Mouse (Mus musculus) cerebellum, postnatal 4 days (tissue): ENCODE results near the gene Galk2.

Experiments
- DNase-seq, 2 experiments: peaks; one replicate each; pipeline ENCODE4 v3.0.0; 2022; ENCODE audit warnings: low spot score in 2 of 2, mixed read lengths in 1 of 2

The Galk2 gene

GRCm38 (mm10) chr2:125858521-125859280, at the start of gene Galk2, which contains the start of gene Cops2:
TSS of gene Galk2 (plus strand) at chr2:125859109.
TSS of gene Cops2 (minus strand) at chr2:125859139.
- peak; percentile 76 to 90 for DNase-seq

DNA sequence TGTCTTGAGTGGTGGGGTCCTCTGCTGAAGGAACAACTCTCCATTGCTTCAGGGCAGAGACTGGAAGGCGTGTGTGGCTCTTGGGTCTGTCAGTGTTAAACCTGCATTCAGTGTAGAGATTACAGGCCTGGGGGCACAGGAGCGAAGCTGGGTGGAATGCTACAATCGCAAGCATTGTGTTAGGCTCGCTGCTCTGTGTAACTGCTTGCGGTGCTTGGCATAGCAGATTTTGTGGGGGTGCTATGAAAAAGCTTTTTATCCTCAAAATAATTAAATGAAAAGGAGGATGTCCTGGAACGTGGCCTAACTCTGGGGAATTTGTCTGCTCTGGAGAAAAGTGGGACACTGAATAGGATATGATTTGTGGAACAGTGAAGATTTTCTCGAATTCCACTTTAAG, 49.4 kb upstream of the Galk2 start:
- no peak for DNase-seq

GRCm38 (mm10) chr2:125811332-125811731, 47.6 kb upstream of the Galk2 start:
- DNase-seq = no peak

DNA sequence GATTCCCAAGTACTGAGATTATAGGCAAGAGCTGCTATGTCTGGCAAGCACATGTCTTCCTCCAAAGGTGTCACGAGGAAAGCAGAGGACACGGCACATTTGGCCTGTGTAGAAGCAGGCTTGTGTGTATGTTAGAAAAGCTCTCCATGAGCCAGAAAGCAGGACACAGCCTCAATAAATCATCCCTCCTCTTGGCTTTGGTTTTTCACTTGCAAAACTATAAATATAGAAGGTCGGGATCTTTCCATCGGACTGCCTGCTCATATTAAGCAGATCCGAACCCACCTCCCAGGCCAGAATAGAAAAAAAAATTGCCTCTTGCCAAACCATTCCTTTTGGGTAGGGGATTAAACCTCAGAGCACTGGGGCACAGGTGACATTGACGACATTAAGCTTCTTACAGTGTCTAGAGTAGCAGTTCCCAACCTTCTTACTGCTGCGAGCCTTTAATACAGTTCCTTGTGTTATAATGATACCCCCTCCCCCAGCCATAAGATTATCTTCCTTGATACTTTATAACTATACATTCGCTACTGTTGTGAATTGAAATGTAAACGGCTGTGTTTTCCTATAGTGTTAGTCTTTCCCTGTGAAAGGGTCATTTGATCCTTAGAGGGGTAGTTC, 44.8 kb upstream of the Galk2 start:
- DNase-seq = no peak

DNA sequence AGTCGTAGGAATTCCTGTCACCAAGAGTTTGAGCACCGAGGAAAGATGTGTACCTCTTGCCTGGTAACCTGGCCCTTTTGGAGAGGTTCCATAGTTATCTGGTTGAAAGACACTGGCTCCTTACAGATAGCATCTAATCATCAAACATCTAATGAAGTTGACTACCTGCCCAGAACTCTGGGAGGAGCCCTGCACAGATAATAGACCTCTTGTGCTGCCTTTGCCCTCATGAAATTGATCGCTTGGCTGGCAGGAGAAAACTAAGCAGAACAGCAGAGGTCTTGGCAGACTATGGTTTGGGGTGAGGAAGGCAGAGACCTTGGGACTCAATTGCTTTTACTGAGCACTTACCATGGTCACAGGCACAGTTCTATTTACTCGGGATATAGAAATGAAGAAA, 38.5 kb upstream of the Galk2 start:
- DNase-seq = no peak

DNA sequence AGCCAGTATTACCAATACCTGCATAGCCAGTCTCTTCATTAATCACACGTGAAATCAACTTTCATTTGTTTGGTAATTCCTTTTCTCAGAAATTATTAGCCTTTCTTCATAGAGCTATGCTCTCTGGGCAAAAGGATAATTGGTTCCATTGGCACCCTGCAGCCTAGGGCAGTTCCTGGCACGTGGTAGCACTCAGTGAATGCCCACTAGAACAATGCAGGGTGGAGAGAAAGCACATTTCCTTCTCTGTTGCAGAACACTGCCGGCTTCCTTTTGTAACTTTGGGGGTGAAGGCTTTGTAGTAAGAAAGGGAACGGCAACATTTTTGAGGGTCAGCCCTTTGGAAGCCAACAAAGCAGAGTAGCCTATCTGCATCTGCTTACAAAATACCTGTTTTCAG, 32.7 kb upstream of the Galk2 start:
- no peak for DNase-seq

- DNase-seq = no peak
Measured at GRCm38 (mm10) chr2:125827898-125828297, 31.0 kb upstream of the Galk2 start.

DNA sequence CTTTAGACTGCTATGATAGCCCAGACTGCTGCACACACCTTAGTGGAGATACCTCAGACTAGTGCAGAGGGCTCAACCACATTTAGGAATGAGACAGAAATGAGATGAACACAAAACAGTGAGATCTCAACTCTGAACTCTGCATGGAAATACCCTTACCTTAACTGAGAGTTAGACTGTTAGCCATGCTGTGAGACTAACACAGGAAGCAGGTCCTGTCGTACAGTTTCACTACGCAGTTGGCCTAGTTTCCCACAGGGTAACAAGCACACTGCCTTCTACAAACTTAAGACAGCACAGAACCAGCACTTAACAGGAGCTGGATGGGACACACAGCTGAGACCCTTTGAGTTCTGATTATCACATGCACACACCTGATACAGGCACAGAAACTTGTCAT, 29.0 kb upstream of the Galk2 start:
- DNase-seq = no peak

DNA sequence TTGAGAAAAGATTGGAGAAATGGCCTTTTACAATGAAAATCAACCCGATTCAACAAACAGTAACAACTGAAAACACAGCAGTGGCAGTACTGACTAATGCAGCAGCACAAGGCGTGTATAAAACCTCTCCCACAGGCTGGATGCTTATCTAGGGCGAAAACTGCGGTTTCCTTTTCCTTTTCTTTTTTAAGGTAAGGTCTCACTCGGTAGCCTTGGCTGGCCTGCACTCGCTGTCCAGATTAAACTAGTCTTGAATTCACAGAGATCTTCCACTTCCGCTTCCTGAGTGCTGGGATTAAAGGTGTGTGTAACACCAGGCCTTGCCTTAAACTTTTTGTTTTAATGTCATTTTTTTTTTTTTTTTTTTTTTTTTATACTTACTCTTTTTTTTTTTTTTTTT, 20.8 kb upstream of the Galk2 start:
- DNase-seq = no peak

GRCm38 (mm10) chr2:125838708-125839284, 20.1 kb upstream of the Galk2 start:
- DNase-seq = no peak

- no peak for DNase-seq
Measured at GRCm38 (mm10) chr2:125851237-125851636, 7.7 kb upstream of the Galk2 start.

- no peak for DNase-seq
Measured at GRCm38 (mm10) chr2:125857707-125858106, 1.2 kb upstream of the Galk2 start.

- no peak for DNase-seq
Measured at GRCm38 (mm10) chr2:125863799-125864198, 4.9 kb downstream of the Galk2 start.

DNA sequence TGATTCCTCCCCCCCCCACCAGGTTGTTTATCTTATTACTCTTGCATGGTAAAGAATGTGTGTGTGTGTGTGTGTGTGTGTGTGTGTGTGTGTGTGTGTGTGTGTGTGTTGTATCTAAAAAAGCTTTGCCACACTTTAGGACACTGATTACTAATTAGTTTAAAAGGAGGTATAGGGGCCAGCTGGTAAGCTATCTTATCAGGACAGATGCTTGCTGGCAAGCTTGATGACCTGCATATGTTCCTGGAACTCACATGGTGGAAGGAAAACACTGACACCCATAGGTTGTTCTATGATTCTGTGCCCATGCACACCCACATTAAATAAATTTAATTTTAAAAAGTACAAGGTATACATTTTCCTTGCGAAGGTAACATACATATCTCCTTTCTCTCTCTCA, 5.6 kb downstream of the Galk2 start:
- no peak for DNase-seq

GRCm38 (mm10) chr2:125865585-125865984, 6.7 kb downstream of the Galk2 start:
- peak in 1 of 2 experiments; percentile 3 for DNase-seq

DNA sequence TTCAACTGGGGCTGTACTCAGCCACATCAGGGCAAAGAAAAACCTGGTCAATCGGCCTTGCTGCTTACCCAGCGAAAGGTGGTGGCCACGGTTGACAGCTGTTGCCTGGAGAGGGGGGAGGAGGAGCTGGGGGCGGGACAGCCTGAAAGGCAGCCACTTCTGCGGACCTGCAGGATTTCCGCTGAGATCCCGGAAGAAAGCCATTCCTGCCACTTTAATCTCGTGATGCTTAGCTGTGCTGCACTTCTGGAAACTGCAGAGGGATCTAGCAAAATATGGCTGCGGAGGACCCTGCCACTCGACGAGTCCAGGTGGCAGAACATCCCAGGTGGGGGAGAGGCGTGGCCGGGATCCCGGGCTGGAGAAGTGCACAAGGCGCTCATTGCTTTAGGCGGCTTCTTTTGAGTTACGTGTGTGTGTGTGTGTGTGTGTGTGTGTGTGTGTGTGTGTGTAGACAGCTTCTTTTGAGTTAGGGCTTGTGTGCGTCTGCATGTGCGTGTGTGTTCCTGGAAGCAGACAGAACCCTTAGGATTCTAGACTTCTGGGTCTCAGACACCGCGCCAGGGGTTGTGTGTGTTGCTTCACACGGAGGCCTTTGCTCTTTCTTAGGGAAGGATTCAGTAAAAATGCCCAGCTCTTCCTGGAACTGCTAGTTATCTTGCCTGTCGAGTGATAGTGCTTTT, 7.3 kb downstream of the Galk2 start:
- DNase-seq = peak; percentile 23 to 47

GRCm38 (mm10) chr2:125868301-125868700, 9.4 kb downstream of the Galk2 start:
- DNase-seq = no peak

DNA sequence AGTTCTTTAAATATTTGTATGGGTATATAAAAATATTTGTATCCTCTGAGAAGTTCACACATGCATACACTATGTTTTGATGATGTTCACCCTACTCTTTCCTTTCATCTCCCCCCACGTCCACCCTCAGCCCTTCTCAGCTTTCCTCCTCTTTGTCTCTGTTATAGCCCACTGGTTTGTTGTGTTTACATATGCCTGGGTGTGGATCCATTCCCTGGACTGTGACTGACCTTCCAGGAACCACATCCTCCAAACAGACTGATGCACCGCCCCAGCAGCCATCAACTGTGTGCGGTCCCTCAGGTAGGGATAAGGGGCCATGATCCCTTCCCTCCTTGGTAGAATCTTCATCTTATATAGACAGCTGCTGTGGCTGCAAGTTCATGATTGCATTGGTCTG, 11.2 kb downstream of the Galk2 start:
- no peak for DNase-seq

GRCm38 (mm10) chr2:125885891-125886576, 27.1 kb downstream of the Galk2 start:
- no peak for DNase-seq

DNA sequence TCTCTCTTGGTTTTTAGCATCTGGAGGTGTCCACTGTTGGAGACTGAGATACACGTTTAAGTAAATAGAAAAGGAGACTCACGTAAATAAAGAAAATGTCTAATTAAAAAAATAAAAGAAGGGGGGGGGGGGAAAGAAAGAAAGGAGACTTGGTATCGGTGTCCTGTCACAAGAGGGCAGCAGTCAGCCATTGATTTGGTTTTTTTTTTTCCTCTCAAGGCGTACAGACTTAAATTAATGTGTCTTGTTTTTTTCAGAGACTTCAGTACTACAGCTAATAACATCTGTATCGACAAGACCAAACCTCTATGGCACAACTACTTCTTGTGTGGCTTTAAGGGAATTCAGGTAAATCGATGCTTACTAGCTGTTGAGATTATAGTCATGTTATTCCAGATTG, 34.2 kb downstream of the Galk2 start:
- peak in 1 of 2 experiments; percentile 18 for DNase-seq

- no peak for DNase-seq
Measured at GRCm38 (mm10) chr2:125895099-125895498, 36.2 kb downstream of the Galk2 start.

DNA sequence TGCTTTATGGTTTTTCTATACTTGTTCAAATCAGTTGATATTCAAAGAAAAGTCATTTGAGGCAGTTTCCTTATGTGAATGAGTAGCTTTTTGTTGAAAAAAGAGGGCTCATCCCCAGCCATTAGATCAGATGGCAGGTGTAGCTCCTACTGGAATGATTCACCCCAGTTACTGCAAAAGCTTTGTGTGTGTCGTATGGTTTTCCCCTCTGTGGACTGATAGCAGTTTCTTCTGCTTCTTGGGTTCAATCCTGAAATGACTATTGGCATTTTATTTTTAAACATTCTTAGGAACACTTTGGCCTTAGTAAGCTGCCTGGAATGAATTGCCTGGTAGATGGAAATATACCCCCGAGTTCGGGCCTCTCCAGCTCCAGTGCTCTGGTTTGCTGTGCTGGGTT, 37.4 kb downstream of the Galk2 start:
- no peak for DNase-seq
